Mouse (Mus musculus) thymus, adult 2 months (tissue): Measurements from ENCODE around the gene Vdr.

Source experiments
- CTCF ChIP-seq: fragments of 200-500 bp; IDR thresholded peaks from 2 replicates; pipeline ENCODE4 v1.5.1; 2012; ENCODE audit warnings: mild to moderate bottlenecking, control low read depth, low read length, moderate library complexity, borderline replicate concordance; ENCODE audit not compliant: control insufficient read depth, poor library complexity, insufficient read depth; ENCODE audit errors: extremely low read depth
- POLR2A ChIP-seq: fragments of 200-500 bp; IDR thresholded peaks from 2 replicates; pipeline ENCODE4 v1.6.1; 2012; ENCODE audit warnings: mild to moderate bottlenecking, low read length, control low read depth, moderate library complexity; ENCODE audit not compliant: control insufficient read depth, poor library complexity, insufficient read depth; ENCODE audit errors: extremely low read depth

DNA sequence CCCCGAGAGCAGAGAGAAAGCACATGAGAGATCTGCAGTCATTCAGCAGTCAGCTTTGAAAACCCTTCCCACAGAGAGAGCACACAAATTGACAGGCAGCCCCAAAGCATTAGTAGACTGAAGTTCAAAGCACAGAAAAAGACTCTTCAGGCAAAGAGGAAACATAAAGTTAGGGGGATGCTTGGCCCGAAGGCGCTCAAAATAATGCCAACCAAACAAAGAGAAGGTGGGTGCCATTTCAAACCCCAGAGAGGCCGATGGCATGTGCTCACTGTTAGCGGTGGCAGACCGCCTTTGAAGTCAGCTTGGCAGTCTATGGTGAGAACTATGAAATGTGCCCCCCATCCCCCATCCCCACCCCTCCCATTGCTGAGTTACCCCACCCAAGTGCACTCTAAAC, 68.4 kb downstream of the Vdr start:
- TF ChIP-seq CTCF (no peak), POLR2A (peak; percentile 68; the same call in 1 of the 2 replicates)
